Mouse (Mus musculus): ENCODE data around the gene 3110082I17Rik. TPM values are rescaled to one million over a fixed set of nuclear protein-coding genes. Genes with fewer than 3 reads are reported as not detected.

The 3110082I17Rik gene
- 1 to 10 TPM; 2.5 to 6.8 TPM for polyA plus RNA-seq (2017; shearing (Covaris generic))

GRCm38 (mm10) chr5:139460384-139461067 lies at the start of gene 3110082I17Rik:
3110082I17Rik (minus strand) TSS chr5:139460527.
- ATAC-seq, result peak; percentile 100

- ATAC-seq, result no peak
These were observed 45.9 kb upstream of the 3110082I17Rik start for GRCm38 (mm10) chr5:139506207-139506606.

DNA sequence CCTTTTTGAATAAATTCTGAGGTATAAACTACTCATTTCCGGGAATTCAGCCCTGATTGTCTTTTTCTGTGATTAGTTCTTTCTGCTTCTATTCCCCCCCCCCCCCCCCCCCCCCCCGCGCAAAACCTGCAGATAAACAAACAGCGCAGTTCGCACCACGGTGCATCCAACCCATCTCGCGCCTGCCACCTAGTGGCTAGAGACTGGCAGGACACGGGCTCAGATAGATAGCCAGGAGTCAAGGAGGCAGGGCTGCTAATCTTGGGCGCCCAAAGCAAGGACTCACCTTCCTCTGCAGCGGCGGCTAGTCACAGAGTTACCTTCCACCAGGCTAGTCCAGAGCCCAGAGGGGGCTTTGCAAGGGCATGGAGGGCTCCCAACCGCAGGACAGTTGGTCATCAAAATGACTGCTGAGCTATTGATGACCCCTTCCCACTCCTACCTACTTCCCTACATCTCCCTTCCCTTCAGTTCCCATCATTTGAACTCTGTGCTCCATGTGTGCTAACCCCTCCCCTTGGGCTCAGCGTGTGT lies 44.8 kb upstream of the 3110082I17Rik start:
- peak; percentile 77 for ATAC-seq

- ATAC-seq, result no peak
These were observed 42.0 kb upstream of the 3110082I17Rik start for GRCm38 (mm10) chr5:139502281-139502680.

DNA sequence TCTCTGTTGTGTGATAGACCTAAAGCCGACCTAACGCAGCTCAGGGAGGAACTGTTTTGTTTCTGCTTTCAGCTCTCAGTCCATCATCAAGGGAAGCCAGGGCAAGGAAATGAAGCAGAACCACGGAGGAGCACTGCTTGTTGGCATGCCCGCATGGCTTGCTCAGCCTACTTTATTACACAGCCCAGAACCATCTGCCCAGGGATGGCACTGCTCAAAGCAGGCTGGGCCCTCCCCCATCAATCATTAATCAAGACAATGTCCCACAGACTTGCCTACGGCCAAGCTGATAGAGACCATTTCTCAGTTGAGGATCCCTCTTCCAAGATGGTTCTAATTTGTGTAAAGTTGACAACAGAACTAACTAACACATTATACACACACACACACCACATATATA lies 38.5 kb upstream of the 3110082I17Rik start:
- ATAC-seq, result no peak

GRCm38 (mm10) chr5:139496939-139497338 lies 36.6 kb upstream of the 3110082I17Rik start:
- no peak for ATAC-seq

DNA sequence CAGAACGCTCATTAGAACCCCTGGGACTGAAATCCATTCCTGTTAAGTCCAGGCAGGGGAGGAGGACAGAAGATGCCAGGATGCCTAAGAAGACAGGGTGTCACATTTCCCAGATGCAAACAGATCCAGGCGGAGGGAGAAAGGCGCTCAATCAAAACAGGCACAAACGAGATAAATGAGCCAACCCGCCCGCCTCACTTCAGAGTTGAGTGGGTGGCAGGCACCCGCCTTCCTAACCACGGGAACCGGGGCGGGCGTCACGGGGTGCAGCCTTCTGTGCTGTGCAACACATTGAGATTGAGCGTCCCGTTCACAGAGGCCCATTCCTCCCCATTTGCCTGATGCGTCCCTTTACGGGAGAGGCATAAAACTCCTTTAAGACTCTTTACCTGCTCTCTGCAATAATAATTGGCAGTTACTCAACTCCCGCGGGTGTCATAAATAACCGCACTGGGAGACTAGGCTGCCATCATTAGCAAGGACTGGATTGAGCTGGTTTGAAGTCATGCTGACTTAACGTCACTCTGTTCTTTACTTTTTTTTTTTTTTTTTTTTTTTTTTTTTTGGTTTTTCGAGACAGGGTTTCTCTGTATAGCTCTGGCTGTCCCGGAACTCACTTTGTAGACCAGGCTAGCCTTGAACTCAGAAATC lies 34.8 kb upstream of the 3110082I17Rik start:
- no peak for ATAC-seq

DNA sequence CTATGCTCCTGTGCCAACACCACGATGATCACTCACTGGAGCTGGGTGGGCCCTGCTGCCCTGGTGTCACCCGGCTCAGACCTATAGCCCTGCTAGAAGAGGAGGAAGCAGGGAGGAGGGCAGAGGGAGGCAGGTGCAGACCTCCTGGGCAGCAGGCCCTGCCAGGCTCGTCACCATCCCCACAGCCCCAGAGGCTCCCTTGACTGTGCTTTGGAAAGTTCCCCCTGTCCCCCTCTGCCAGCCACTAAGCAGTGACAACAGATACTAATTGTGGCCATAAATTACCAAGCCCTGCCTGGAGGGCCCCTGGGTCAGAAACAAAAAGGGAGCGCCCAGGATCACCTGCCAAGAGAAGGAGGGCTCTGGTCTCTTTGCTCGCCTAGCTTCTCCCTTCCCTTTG lies 33.4 kb upstream of the 3110082I17Rik start:
- no peak for ATAC-seq

- no peak for ATAC-seq
These were observed 31.0 kb upstream of the 3110082I17Rik start for GRCm38 (mm10) chr5:139491348-139491747.

DNA sequence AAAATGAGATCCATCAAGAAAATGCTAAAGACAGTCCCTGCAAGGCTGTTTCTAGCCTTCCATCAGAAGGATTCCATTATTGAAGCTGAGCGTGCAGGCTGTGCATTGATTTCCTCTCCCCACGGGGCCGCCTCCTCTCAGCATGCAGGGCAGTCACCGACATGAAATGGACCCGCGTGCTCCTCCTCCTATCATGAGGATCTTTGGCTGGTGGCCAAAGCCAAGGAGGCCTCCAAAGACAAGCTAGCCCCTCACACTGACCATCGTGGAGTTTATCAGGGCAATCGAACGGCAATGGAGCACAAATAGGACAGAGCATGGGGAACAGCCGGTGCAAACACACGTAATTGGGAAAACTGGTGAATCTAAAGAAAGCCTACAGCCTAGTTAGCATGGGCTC lies 29.8 kb upstream of the 3110082I17Rik start:
- ATAC-seq, result no peak

DNA sequence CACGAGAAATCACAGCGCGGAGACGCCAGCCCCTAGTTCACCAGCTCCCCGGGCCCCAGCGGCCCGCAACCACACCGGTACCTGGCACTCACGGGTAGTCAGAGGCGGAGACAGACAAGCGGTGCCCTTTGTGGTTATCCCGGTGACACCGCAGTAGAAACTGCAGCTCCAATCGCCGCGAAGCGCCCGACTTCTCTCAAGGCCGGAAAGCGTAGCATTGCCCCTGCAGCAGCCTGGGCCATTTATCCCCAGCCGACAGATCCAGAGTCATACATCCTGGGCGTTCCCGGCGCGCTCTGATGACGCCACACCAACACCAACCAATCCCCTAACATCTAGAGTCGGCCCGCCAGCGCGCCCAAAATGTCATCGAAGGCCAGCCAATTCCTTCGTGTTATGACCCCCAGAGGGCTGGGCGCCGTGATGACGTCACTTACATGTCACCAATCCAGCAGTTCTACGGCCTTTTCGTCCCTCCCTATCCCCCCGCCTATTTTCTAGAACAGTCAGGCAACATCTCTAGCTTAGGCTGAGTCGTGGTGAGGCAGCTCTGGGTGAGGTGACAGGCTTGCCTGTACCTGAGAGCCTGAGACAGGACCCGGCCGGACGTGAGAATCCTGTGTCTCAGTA lies 24.0 kb upstream of the 3110082I17Rik start, which contains the start of gene Zfand2a:
Zfand2a (minus strand) TSS at position 365 of the 630 bp plus-strand sequence.
- ATAC-seq, result peak; percentile 92

GRCm38 (mm10) chr5:139483171-139483848 lies 23.0 kb upstream of the 3110082I17Rik start:
- ATAC-seq, result no peak

DNA sequence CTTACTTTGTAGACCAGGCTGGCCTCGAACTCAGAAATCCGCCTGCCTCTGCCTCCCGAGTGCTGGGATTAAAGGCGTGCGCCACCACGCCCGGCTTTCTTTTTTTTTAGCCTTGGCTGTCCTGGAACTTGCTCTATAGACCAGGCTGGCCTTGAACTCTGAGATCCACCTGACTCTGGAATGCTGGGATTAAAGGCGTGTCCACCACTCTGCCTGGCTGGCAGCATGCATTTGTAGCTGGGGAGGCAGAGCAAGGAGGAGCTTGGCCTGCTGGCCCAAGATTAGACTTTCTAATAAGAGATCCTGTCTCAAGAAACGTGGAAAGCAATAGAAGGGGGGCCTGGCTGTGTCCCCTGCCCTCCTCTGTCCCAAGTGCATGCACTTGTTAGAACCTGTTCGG lies 20.1 kb upstream of the 3110082I17Rik start:
- no peak for ATAC-seq

- no peak for ATAC-seq
These were observed 18.8 kb upstream of the 3110082I17Rik start for GRCm38 (mm10) chr5:139479088-139479487.

DNA sequence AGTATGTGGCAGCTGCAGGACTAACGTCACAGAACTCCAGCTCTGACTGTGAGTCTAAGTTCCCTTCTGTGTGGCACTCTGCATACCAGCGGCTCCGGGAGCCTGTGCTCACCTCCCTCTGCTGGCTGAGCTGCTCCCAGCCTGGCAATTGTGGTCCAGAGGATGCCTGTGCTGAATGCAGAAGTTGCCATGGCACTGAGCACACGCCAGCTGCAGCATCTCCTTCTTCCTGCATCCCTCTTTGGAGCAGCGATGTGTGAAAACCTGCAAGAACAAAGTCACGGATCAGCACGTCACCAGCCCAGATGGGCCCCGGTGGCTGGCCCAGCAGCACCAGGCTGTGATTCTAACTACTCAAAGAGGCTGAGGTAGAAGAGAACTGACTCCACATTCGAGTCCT lies 14.4 kb upstream of the 3110082I17Rik start:
- no peak for ATAC-seq

DNA sequence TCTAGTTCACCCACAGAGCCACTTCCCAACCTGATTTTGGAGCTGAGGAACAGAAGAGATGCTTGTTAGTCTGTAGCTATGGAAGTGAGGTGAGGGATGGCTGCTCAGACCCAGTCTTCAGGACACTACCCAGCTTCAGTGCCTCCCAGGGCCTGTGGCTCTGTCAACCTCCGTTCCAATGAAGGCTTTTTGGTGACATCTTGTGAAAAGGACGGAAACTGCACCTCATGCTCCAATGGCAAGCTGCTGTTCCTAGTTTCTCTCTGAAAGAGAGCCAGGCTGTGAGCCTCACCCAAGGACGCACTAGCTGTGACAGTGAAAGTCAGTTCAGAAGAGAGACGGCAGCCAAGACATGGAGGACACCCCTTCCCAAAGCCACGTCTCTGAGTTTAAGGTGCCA lies 7.7 kb upstream of the 3110082I17Rik start:
- no peak for ATAC-seq

- ATAC-seq, result no peak
These were observed 6.5 kb upstream of the 3110082I17Rik start for GRCm38 (mm10) chr5:139466801-139467200.

DNA sequence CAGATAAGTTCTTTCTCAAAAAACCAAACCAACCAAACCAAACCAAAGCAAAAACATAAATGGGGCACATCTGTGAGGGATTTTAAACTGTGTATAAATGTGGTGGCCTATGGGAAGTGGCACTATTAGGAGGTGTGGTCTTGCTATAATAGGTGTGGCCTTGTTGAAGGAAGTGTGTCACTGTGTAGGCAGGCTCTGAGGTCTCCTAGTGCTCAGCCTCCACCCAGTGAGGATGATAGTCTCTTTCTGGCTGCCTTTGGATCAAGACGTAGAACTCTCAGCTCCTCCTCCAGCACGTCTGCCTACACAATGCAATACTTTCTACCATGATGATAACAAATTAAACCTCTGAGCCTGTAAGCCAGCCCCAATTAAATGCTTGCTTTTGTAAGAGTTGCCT lies 6.0 kb upstream of the 3110082I17Rik start:
- no peak for ATAC-seq

DNA sequence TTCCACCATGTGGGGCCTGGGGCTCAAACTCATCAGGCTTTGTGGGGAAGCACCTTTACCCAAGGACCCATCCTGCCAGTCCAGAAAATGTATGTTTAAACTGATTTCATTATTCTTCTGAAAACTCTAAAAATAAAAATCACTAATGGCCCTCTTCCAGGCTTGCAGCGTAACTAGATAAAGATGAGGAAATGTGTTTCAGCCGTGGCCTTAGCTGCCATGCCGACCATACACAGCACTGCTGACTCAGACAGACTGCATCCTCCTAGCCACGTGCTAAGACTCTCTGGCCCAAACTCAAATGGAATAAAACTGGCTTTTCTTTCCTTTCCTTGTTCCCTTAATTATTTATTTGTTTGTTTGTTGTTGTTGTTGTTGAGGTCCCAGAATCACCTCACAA lies 4.5 kb upstream of the 3110082I17Rik start:
- ATAC-seq, result no peak

- no peak for ATAC-seq
These were observed 389 bp downstream of the 3110082I17Rik start for GRCm38 (mm10) chr5:139459938-139460337.

GRCm38 (mm10) chr5:139457241-139457640 lies 3.1 kb downstream of the 3110082I17Rik start:
- no peak for ATAC-seq

- no peak for ATAC-seq
These were observed 5.2 kb downstream of the 3110082I17Rik start for GRCm38 (mm10) chr5:139455166-139455565.

- no peak for ATAC-seq
These were observed 7.3 kb downstream of the 3110082I17Rik start for GRCm38 (mm10) chr5:139453031-139453430.

Data from CD4-positive, CD25-positive, alpha-beta regulatory T cell, adult 4 months (primary cell).